Mouse (Mus musculus) kidney, embryonic 14.5 days (tissue): ENCODE data around the gene Rufy3. TPM values are rescaled to one million over a fixed set of nuclear protein-coding genes. Genes with fewer than 3 reads are reported as not detected.

Experiments
- ATAC-seq: fragments of 200-750 bp; cut with Nextera tagmentation; 2 replicates; pipeline ENCODE4 v1.8.0; 2017; ENCODE audit warnings: moderate number of reproducible peaks, mild to moderate bottlenecking, moderate TSS enrichment, moderate library complexity; ENCODE audit not compliant: low FRiP score, low TSS enrichment
- H3K27ac ChIP-seq: fragments of 300-500 bp; sonication (generic); 2 replicates; pipeline ENCODE4 v1.5.1; 2014; ENCODE audit warnings: low read depth, mild to moderate bottlenecking, low read length, moderate library complexity, mixed read lengths
- H3K27me3 ChIP-seq: fragments of 300-500 bp; sonication (generic); 2 replicates; pipeline ENCODE4 v1.6.1; 2014; ENCODE audit warnings: mild to moderate bottlenecking, low read length; ENCODE audit not compliant: control insufficient read depth, insufficient read depth
- H3K36me3 ChIP-seq: fragments of 300-500 bp; sonication (generic); 2 replicates; pipeline ENCODE4 v1.6.1; 2014; ENCODE audit warnings: low read length, mixed read lengths; ENCODE audit not compliant: control insufficient read depth, insufficient read depth
- H3K4me1 ChIP-seq: fragments of 300-500 bp; sonication (generic); 2 replicates; pipeline ENCODE4 v1.6.1; 2014; ENCODE audit warnings: low read length, mixed read lengths; ENCODE audit not compliant: control insufficient read depth, insufficient read depth
- H3K4me2 ChIP-seq: fragments of 300-500 bp; sonication (generic); replicated peaks from 2 replicates; pipeline ENCODE4 v1.6.1; 2014; ENCODE audit warnings: low read depth, mild to moderate bottlenecking, low read length
- H3K4me3 ChIP-seq: fragments of 300-500 bp; sonication (generic); 2 replicates; pipeline ENCODE4 v1.5.1; 2014; ENCODE audit warnings: mild to moderate bottlenecking, low read length
- H3K9ac ChIP-seq: fragments of 300-500 bp; sonication (generic); 2 replicates; pipeline ENCODE4 v1.6.1; 2014; ENCODE audit warnings: low read depth, mild to moderate bottlenecking, low read length, moderate library complexity
- H3K9me3 ChIP-seq: fragments of 300-500 bp; sonication (generic); 2 replicates; pipeline ENCODE4 v1.6.1; 2016; ENCODE audit warnings: low read length; ENCODE audit not compliant: control insufficient read depth
- WGBS: fragments of 180-500 bp; shearing (Covaris S2); extraction: QIAGEN DNeasy Blood & Tissue Kit; methylation state at CpG from one replicate; pipeline ENCODE4 v1.1.7; 2014; 5-methylcytosine and 5-hydroxymethylcytosine counted together
- polyA plus RNA-seq: library from polyadenylated mRNA; unstranded; fragments of >200 nt; fragmentation: Nextera tagmentation; extraction: Ambion mirVana; gene quantifications from 2 replicates; pipeline ENCODE4 v1.2.1, GENCODE M21; 2014

The Rufy3 gene
- polyA plus RNA-seq, 1 experiment from 2014 or later: 17.7 TPM

GRCm38 (mm10) chr5:88663151-88663550 lies 98.3 kb downstream of the Rufy3 start:
- peaks cover 84% of the 10 kb centered on the region for H3K36me3 ChIP-seq
- no peak overlapping the region for H3K9ac ChIP-seq
- H3K27me3 ChIP-seq: no peaks in the 10 kb centered on the region
- no peak overlapping the region for H3K4me3 ChIP-seq
- ATAC-seq: no peak
- no peaks in the 10 kb centered on the region for H3K9me3 ChIP-seq
- no peaks in the 10 kb centered on the region for H3K4me1 ChIP-seq
- 95% methylated on average over 3 of the region's 3 CpGs for WGBS
- H3K4me2 ChIP-seq: no peak overlapping the region
- H3K27ac ChIP-seq: no peak overlapping the region

DNA sequence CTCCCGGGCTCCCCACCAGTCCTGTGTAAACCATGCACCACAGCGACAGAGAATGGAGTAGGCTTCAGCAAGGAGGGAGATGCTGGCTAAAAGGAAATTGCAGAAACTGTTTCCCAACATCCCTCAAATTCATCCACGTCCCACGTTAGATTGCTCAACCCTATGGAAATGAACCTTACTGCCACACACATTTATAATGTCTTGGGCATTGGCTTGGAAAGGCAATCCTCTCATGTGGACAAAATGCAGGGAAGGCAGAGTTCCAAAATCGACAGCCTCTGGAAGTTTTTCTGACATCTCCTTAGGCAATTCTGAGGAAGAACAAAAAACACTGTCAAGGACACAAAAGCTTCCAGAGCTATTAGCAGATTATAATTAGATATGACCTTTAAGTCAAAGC lies 99.0 kb downstream of the Rufy3 start:
- Histone ChIP-seq H3K9ac (no peak overlapping the region), H3K4me1 (no peaks in the 10 kb centered on the region), H3K27me3 (no peaks in the 10 kb centered on the region), H3K27ac (no peak overlapping the region), H3K9me3 (no peaks in the 10 kb centered on the region), H3K36me3 (peaks cover 83% of the 10 kb centered on the region), H3K4me2 (no peak overlapping the region), H3K4me3 (no peak overlapping the region)
- ATAC-seq: no peak
- WGBS: 89% methylated on average over 5 of the region's 5 CpGs

- Histone ChIP-seq H3K4me2 (peak overlapping the region; percentile 74), H3K9ac (peak overlapping the region; percentile 98), H3K4me1 (peaks cover 11% of the 10 kb centered on the region), H3K9me3 (no peaks in the 10 kb centered on the region), H3K4me3 (peak overlapping the region; percentile 99), H3K36me3 (peaks cover 31% of the 10 kb centered on the region), H3K27me3 (no peaks in the 10 kb centered on the region), H3K27ac (peak overlapping the region; percentile 94)
- under 1% methylated on average over 47 of the region's 47 CpGs for WGBS
- peak; percentile 32 for ATAC-seq
Observed at GRCm38 (mm10) chr5:88674703-88675442, 110.0 kb downstream of the Rufy3 start.

- WGBS: 1% methylated on average over 68 of the region's 127 CpGs
- peak; percentile 93 for ATAC-seq
Observed at GRCm38 (mm10) chr5:88675443-88676387, 110.9 kb downstream of the Rufy3 start, which contains the start of gene Grsf1. Grsf1 (minus strand) TSS chr5:88676171.

GRCm38 (mm10) chr5:88678929-88679328 lies 114.1 kb downstream of the Rufy3 start:
- no peak overlapping the region for H3K4me3 ChIP-seq
- H3K27me3 ChIP-seq: no peaks in the 10 kb centered on the region
- ATAC-seq: no peak
- H3K4me2 ChIP-seq: no peak overlapping the region
- H3K36me3 ChIP-seq: no peaks in the 10 kb centered on the region
- H3K9me3 ChIP-seq: no peaks in the 10 kb centered on the region
- no peak overlapping the region for H3K9ac ChIP-seq
- 43% methylated on average over 7 of the region's 7 CpGs for WGBS
- H3K4me1 ChIP-seq: peaks cover 6% of the 10 kb centered on the region
- no peak overlapping the region for H3K27ac ChIP-seq

More at GRCm38 (mm10) chr5:88675443-88676387, 110.9 kb downstream of the Rufy3 start, which contains the start of gene Grsf1:
- Histone ChIP-seq H3K27ac (peak within 1 kb of the TSS; percentile 94), H3K9me3 (no peaks in the 10 kb centered on the region), H3K4me3 (peak within 1 kb of the TSS; percentile 99), H3K36me3 (peaks cover 23% of the 10 kb centered on the region; the same call in 1 of the 2 replicates), H3K9ac (peak within 1 kb of the TSS; percentile 98), H3K4me2 (peak within 1 kb of the TSS; percentile 74), H3K27me3 (no peaks in the 10 kb centered on the region), H3K4me1 (peaks cover 11% of the 10 kb centered on the region)

- ATAC-seq: no peak
- Histone ChIP-seq H3K9ac (no peak overlapping the region), H3K27me3 (no peaks in the 10 kb centered on the region; the same call in 1 of the 2 replicates), H3K36me3 (no peaks in the 10 kb centered on the region), H3K9me3 (no peaks in the 10 kb centered on the region), H3K4me2 (no peak overlapping the region), H3K27ac (no peak overlapping the region), H3K4me3 (no peak overlapping the region), H3K4me1 (peaks cover 2% of the 10 kb centered on the region)
- WGBS: 7% methylated on average over 6 of the region's 6 CpGs
Observed at GRCm38 (mm10) chr5:88679341-88679740, 114.5 kb downstream of the Rufy3 start.

- H3K9ac ChIP-seq: no peak overlapping the region
- H3K4me1 ChIP-seq: no peaks in the 10 kb centered on the region
- H3K4me2 ChIP-seq: no peak overlapping the region
- no peak for ATAC-seq
- no peak overlapping the region for H3K4me3 ChIP-seq
- peaks cover 8% of the 10 kb centered on the region; the same call in 1 of the 2 replicates for H3K27me3 ChIP-seq
- H3K36me3 ChIP-seq: no peaks in the 10 kb centered on the region
- no peak overlapping the region for H3K27ac ChIP-seq
- WGBS: 85% methylated on average over 6 of the region's 6 CpGs
- H3K9me3 ChIP-seq: no peaks in the 10 kb centered on the region
Observed at GRCm38 (mm10) chr5:88680567-88680966, 115.7 kb downstream of the Rufy3 start.

DNA sequence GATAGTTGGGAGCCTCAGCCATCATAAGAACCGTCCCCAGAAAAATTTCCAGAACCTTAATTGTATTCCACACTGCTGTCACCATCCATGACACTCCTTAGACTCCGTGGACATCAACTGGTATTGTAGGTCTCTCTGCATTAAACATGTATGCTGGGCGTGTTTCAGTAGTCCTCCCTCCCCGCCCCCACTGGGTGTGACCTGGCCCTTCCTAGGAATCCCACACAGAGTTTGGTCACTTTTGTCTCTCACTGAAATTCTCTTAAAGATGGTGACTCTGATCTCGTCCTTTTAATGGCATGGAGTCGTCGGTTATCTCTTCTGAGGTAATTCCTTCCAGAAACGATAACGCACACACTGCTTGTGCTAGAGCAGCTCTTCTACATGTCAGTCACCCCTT lies 118.9 kb downstream of the Rufy3 start:
- Histone ChIP-seq H3K36me3 (no peaks in the 10 kb centered on the region), H3K9ac (no peak overlapping the region), H3K4me2 (no peak overlapping the region), H3K4me1 (no peaks in the 10 kb centered on the region), H3K4me3 (no peak overlapping the region), H3K27ac (no peak overlapping the region), H3K9me3 (no peaks in the 10 kb centered on the region), H3K27me3 (peaks cover 8% of the 10 kb centered on the region; the same call in 1 of the 2 replicates)
- WGBS: 58% methylated on average over 9 of the region's 9 CpGs
- no peak for ATAC-seq
